Mouse (Mus musculus) limb, embryonic 13.5 days (tissue): Measurements from ENCODE around the gene Wdr20rt. TPM values are rescaled to one million over a fixed set of nuclear protein-coding genes. Genes with fewer than 3 reads are reported as not detected.

Source experiments
- ATAC-seq: fragments of 200-750 bp; cut with Nextera tagmentation; 2 replicates; pipeline ENCODE4 v1.8.0; 2017; ENCODE audit warnings: low read depth, moderate number of reproducible peaks, moderate TSS enrichment; ENCODE audit not compliant: low FRiP score
- H3K27ac ChIP-seq: fragments of 300-500 bp; sonication (generic); 2 replicates; pipeline ENCODE4 v1.5.1; 2015; ENCODE audit warnings: inconsistent platforms, mild to moderate bottlenecking, moderate library complexity
- H3K27me3 ChIP-seq: fragments of 300-500 bp; sonication (generic); 2 replicates; pipeline ENCODE4 v1.6.1; 2015; ENCODE audit warnings: mild to moderate bottlenecking, inconsistent platforms
- H3K36me3 ChIP-seq: fragments of 300-500 bp; sonication (generic); 2 replicates; pipeline ENCODE4 v1.6.1; 2015; ENCODE audit warnings: inconsistent platforms, mild to moderate bottlenecking, moderate library complexity
- H3K4me1 ChIP-seq: fragments of 300-500 bp; sonication (generic); 2 replicates; pipeline ENCODE4 v1.6.1; 2015; ENCODE audit warnings: inconsistent platforms
- H3K4me2 ChIP-seq: fragments of 300-500 bp; sonication (generic); replicated peaks from 2 replicates; pipeline ENCODE4 v1.6.1; 2015; ENCODE audit warnings: inconsistent platforms, mild to moderate bottlenecking, moderate library complexity
- H3K4me3 ChIP-seq: fragments of 300-500 bp; sonication (generic); 2 replicates; pipeline ENCODE4 v1.5.1; 2015; ENCODE audit warnings: moderate library complexity, mild to moderate bottlenecking, inconsistent platforms
- H3K9ac ChIP-seq: fragments of 300-500 bp; sonication (generic); 2 replicates; pipeline ENCODE4 v1.6.1; 2015; ENCODE audit warnings: mild to moderate bottlenecking, inconsistent platforms
- H3K9me3 ChIP-seq: fragments of 300-500 bp; sonication (generic); 2 replicates; pipeline ENCODE4 v1.6.1; 2016; ENCODE audit warnings: inconsistent platforms
- WGBS: fragments of 180-500 bp; shearing (Covaris S2); methylation state at CpG from one replicate; pipeline ENCODE4 v1.1.7; 2015; 5-methylcytosine and 5-hydroxymethylcytosine counted together
- polyA plus RNA-seq: library from polyadenylated mRNA; unstranded; fragments of >200 nt; fragmentation: Nextera tagmentation; extraction: Ambion mirVana; gene quantifications from 2 replicates; pipeline ENCODE4 v1.2.1, GENCODE M21; 2015

Gene Wdr20rt
- polyA plus RNA-seq, 1 experiment from 2014 or later = not detected

DNA sequence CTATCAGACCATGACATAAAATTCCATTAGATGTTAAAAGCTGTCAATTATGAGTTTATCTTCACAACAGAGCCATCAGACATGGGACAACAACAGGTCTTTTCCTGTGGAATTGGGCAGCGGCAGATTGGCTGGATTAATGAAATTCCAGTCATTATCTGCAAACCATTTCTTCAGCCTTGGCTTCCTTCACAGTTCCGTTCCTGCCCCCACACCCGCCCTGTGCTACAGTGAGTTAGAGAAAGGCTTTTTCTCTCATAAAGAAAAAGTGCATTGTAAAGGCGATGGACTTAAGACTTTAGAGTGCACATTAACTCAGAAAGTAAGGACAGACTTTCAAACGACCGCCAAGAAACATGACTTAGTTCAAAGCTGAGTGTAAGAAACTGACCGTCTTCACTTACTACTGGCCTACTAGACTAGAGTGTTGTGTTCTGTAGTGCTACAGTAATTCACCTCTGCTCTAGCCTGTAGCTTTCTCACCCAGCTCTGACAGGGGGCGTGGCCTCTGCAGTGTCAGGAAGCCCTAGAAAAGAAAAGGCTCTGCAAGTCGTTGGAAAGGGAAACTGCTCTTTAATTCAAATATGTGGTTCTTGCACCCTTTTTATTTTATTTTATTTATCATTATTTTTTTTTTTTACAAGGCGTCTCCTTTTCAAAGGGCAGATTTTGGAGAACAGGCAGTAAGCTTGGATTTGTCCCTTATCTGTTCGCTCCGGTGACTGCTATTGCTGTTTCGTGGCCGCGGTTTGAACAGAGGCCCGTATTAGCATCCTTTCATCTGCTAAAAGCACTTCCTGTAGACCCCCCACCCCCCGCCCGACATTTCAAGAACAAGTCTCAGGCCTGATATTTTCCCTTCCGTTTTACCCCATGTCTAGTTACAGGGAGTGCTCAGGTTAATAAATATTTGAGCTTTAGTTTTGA is 33.2 kb downstream of the Wdr20rt start:
- Histone ChIP-seq H3K27me3 (no peaks in the 10 kb centered on the region), H3K27ac (no peak overlapping the region), H3K4me1 (no peaks in the 10 kb centered on the region), H3K36me3 (no peaks in the 10 kb centered on the region), H3K4me2 (peak overlapping the region; percentile 44), H3K4me3 (no peak overlapping the region), H3K9ac (no peak overlapping the region), H3K9me3 (no peaks in the 10 kb centered on the region)
- ATAC-seq = peak; percentile 61; the same call in 1 of the 2 replicates
- 45% methylated on average over 19 of the region's 19 CpGs for WGBS

DNA sequence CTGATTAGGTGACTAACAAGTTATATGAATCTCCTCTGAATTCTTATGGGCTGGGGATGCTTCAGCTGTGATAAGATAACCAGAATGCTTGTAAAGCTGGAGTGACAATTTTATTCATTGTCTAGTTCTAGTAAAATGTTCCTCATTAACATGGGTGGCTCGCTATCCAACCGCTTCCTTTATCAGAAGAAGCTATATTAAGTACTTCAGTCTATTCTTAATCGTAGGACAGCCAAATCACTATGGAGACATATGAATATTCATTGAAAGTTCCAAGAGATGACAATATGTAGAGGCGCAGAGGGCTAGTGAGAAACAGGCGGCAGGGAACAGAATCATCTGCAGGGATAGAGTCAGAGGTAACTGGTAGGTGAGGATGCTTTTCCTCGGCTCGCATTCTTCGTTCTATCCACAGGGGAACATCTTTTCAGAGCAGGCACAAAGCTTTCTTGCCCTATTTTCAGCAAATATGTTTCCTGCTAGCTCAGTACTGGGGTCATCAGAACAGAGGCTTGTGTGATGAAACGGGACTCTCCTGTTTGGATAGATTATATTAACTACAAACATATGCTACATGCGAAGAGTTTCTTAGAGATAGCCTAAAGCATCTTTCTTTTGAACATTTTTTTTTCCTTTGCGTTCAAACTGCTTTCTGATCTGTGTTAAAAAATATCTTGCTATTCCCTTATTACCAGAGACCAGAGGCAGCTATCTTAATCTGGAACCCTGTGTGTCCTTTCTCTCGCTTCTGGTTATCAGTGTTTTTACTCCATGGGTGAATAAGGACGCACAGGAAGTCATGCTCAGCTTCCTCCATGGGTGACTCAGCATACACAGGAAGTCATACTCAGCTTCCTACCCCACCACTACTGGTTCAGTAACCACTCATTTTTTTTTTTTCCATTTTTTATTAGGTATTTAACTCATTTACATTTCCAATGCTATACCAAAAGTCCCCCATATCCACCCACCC is 34.1 kb downstream of the Wdr20rt start:
- Histone ChIP-seq H3K4me1 (no peaks in the 10 kb centered on the region), H3K9ac (no peak overlapping the region), H3K4me3 (no peak overlapping the region), H3K27ac (no peak overlapping the region), H3K9me3 (no peaks in the 10 kb centered on the region), H3K27me3 (no peaks in the 10 kb centered on the region), H3K4me2 (peak overlapping the region; percentile 44), H3K36me3 (no peaks in the 10 kb centered on the region)
- WGBS = 83% methylated on average over 13 of the region's 13 CpGs
- no peak for ATAC-seq

DNA sequence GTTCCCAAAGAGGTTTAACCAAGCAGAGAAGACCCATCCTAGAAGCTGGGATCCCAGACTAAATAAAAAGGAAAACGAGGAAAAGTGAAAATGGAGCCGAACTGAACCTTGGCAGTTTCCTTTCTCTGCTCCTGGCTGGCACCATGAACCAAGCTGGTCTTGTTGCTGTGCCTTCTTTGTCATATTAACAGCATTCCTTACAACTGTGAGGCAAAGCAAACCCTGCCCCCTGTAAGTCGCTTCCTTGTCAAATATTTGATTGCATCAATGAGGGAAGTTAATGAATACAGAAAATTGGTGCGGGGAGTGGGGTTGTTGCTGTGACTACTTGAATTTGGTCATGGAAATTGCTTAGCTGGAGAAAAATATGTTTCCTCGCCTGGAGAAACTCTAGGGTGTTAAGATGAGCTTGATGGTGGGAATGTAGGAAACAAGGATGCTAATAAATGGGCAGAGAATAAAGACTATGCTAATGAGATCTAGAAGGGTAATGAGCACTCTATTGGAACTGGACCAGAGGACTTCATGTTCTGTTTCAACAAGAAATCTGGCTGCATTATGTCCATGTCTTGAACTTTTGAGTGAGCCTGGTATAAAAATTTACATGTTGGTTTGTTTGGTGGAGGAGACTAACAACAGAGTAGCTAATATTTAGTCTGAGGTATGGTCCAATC is 43.1 kb downstream of the Wdr20rt start:
- Histone ChIP-seq H3K4me2 (no peak overlapping the region), H3K4me1 (no peaks in the 10 kb centered on the region), H3K4me3 (no peak overlapping the region), H3K27ac (no peak overlapping the region), H3K36me3 (no peaks in the 10 kb centered on the region), H3K9me3 (no peaks in the 10 kb centered on the region), H3K27me3 (no peaks in the 10 kb centered on the region), H3K9ac (no peak overlapping the region)
- ATAC-seq = no peak
- WGBS = 82% methylated on average over 5 of the region's 5 CpGs

DNA sequence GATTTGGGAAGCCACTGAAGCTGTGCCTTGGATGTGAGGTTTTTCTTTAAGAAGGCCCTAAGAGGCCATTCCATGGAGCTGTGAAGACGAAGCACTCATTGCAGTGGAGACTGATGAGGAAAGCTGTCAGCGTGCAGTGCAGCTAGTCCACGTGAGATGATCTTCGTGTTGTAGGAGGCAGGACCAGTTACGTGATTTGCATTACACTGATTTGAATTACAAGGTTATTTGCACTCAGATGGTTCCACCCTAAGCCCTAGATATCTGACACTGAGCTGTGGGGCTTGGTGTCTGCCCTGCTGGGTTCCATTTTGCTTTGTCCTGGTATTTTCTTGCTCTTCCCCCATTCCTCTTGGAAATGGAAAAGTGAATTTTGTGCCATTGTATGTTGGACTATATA is 44.1 kb downstream of the Wdr20rt start:
- ATAC-seq = no peak
- Histone ChIP-seq H3K4me3 (no peak overlapping the region), H3K4me1 (no peaks in the 10 kb centered on the region), H3K4me2 (no peak overlapping the region), H3K36me3 (no peaks in the 10 kb centered on the region), H3K27me3 (no peaks in the 10 kb centered on the region), H3K27ac (no peak overlapping the region), H3K9ac (no peak overlapping the region), H3K9me3 (no peaks in the 10 kb centered on the region)
- 80% methylated on average over 5 of the region's 5 CpGs for WGBS

DNA sequence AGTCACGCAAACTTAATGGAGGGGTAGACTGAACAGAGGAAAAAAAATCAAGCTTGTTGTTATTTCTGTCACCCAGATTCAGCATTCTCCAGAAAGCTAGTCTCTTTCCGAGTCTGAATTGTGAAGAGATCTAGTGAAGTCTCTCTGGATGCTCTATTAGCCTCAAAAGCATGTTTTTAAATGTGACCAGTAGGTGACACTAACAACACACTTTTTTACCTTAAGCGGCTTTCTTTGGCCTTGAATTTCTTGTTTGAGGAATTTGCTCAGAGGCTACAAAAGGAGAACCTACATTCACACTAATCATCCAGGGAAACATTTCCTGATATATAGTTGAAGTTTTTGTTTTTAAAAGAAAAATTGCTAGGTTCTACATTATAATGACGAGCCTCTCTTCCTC is 48.5 kb downstream of the Wdr20rt start:
- no peaks in the 10 kb centered on the region for H3K36me3 ChIP-seq
- no peak overlapping the region for H3K9ac ChIP-seq
- no peak for ATAC-seq
- H3K9me3 ChIP-seq = no peaks in the 10 kb centered on the region
- no peak overlapping the region for H3K27ac ChIP-seq
- no peaks in the 10 kb centered on the region for H3K27me3 ChIP-seq
- no peak overlapping the region for H3K4me3 ChIP-seq
- WGBS = 62% methylated on average over 4 of the region's 4 CpGs
- H3K4me2 ChIP-seq = no peak overlapping the region
- H3K4me1 ChIP-seq = no peaks in the 10 kb centered on the region

Other genes starting within 250 kb of the Wdr20rt start
- 68.1 and 71.7 TPM in 2 replicates for gene Prpf39, start 189.2 kb upstream of the Wdr20rt start, polyA plus RNA-seq
- 517 and 520 TPM in 2 replicates for gene Fkbp3, start 151.5 kb upstream of the Wdr20rt start, polyA plus RNA-seq
- gene Fancm, start 149.9 kb upstream of the Wdr20rt start, polyA plus RNA-seq = 10.8 and 11.4 TPM in 2 replicates
- gene Mis18bp1, start 52.9 kb upstream of the Wdr20rt start, polyA plus RNA-seq = 69.1 and 71.1 TPM in 2 replicates